Mouse (Mus musculus) c-Kit-positive CD71-positive TER-119-negative erythroid progenitor cells, embryonic 14.5 days (primary cell): ENCODE measurements around the gene Gm9639.
"Not testable (repeated sequence)": the region's sequence is repeated elsewhere in the genome, so short reads cannot be mapped to it uniquely, and the experiment has no call there.

Source experiments
- DNase-seq: peaks from one replicate; pipeline ENCODE4 v3.0.0-alpha.2; 2013; ENCODE audit warnings: low read depth

The Gm9639 gene

GRCm38 (mm10) chr10:77752312-77752711, 42.6 kb downstream of the Gm9639 start:
- not testable (repeated sequence) for DNase-seq

GRCm38 (mm10) chr10:77751254-77751653, 43.6 kb downstream of the Gm9639 start, which contains the start of gene Gm9736:
Gm9736 (minus strand) TSS chr10:77751354.
- not testable (repeated sequence) for DNase-seq

- not testable (repeated sequence) for DNase-seq
Measured at GRCm38 (mm10) chr10:77750686-77751085, 44.2 kb downstream of the Gm9639 start.
